Mouse (Mus musculus) MN1 (cell line): ENCODE measurements around the gene Sp9.

Experiments used
- DNase-seq: peaks from one replicate; pipeline ENCODE4 v3.0.0-alpha.2; 2016; ENCODE audit warnings: low spot score

Gene Sp9

DNA sequence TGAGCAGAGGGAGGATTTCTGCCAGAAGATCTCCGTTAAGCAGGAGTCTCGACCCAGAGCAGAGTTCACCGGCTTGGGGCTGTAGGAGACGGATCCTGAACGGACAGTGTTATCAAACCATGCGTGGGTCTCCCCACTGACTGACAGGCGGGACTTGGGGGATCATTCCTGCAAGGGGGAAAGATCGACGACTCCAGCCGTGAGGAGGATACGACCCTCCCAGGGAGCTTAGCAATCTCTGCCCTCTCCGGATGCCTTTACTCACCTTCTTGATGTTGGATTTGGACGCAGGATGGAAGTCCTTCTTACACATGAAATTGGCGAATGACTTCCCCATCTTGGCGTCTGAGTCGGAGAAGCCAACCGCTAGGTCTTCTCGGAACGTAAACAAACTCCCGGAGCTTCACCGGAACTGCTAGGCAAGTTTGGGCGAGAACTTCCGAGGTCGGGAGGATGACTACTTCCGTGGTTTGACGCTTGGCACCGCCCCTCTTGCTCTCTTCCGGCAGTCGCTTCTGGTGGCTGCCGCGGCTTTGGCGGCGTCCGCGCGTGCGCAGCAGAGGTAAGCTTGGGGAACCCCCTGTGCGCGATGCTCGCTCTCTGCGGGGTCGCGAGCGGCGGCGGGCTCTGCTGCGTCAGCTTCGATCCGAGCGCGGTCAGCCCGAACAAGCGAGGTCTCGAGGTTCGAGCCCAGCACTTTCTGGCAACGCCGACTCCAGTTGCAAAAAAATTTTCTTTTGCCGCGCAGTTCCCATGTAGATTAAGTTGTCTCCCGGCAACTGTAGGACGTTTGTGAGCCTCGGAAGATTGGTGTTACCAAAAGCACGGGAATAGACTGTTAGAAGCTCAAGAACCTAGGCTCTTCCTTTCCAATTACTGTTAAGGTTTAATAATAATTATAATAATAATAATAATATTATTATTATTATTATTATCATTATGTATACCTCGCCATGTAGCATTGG lies 40.7 kb downstream of the Sp9 start, which contains the start of the genes Scrn3 and Cir1:
TSS of gene Scrn3 (plus strand) at position 450 of the 965 bp plus-strand sequence.
TSS of gene Cir1 (minus strand) at position 550 of the 965 bp plus-strand sequence.
- DNase-seq = peak; percentile 98

DNA sequence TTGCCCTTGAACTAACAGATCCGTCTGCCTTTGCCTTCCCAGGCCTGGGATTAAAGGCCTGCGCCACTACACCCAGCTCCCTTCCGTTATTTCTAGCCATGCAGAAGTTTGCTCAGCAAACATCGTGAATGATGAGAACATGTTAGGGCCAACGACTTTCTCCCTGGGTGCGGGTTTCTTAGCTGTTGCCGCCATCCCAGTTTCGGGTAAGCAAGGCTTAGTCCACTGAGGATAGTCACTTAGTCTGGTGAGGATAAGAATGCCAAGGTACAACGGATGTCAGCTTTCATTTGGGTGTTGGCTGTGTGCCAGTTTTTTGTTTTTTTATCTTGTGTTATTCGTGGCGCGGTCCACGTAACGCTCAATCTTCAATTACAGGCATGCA lies 41.4 kb downstream of the Sp9 start:
- DNase-seq = peak; percentile 78

DNA sequence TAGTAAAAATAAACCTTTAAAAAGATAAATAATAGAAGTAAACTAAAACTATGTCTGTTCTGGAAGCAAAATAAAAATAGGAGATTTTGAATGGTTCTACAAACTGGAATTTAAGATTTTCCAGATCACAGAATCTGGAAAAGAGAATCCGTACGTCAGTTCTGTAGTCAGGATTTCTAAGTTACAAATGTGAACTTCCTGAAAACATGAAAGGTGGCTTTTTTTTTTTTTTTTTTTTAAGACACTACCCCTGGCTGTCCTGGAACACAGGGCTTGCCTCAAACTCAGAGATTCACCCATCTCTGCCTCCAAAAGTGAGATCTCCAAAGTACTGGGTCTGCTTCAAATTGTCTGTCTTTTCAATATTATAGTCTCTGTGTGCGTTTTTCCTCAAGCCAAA lies 42.6 kb downstream of the Sp9 start:
- DNase-seq = no peak

DNA sequence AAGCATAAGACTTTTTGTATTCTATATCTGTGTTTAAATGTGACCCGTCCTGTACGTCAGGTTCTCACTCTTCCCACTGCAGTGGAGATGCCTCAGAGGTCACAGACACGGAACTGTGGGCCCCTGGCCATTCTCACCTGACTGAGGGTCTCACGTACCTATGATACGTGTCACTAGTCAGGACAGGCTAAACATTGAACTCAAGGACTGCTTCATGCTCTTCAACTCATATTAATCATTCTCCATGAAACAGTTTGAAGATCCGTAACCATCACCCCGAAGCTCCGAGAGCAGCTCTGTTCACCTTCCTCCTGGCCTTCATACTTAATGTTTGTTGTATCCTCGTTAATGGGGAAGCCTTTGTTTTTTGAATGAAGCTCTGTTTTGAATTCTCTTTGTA lies 45.7 kb downstream of the Sp9 start:
- DNase-seq = no peak

DNA sequence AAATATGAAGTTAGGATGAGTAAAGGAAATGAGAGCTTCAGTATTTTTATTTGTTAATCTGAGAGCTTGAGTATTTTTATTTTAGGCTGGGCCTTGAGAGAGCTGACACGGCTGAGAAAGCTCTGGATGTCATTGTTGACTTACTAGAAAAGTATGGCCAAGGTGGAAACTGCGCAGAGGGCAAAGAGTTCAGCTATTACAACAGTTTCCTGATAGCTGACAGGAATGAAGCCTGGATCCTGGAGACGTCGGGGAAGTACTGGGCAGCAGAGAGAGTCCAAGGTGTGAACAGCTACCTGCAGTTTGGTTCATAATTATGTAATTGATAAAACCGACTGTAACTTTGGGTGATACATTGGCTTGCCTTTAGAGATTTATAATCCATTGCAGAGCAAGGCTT lies 47.5 kb downstream of the Sp9 start:
- DNase-seq = no peak

DNA sequence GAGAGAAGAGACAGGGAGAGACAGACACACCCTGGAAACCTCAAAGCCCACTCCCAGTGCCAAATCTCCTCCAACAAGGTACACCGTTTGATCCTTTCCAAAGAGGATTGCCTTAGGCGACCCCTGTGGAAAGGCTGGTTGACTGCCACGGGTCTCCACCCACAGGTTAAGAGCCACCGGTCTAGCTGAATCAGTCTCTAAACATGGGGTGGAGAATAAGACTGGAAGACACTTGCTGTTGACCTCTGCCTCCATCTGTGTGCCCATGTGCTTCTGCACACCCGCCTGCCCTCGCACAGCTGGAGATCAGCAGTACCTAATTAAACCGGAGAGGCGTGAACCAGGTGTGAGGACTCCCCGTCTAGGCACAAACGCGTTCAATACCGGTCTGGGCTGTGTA lies 51.3 kb downstream of the Sp9 start:
- no peak for DNase-seq

DNA sequence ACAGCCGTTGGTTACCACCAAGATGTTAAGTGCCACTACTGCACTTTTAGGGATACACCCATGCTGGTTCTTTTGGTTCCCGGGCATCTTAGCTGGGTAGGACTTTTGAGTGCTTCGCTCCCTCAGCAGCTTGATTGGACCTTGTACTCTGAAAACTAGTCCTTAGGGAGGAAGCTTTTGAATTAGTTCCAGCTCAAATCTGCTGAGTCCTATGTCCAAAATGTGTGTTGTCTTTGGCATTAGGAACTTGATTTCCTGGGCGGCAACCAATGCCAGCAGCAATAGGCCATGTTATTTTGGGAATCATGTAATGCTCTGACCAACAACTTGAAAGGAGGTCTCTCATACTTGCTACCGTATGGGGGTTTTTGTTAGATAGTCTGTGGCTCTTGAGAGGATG lies 54.1 kb downstream of the Sp9 start:
- DNase-seq = no peak
